Mouse (Mus musculus) spleen, adult 2 months (tissue): Measurements from ENCODE around the gene Zfp428. TPM values are rescaled to one million over a fixed set of nuclear protein-coding genes. Genes with fewer than 3 reads are reported as not detected.
"Not testable (repeated sequence)": the region's sequence is repeated elsewhere in the genome, so short reads cannot be mapped to it uniquely, and the experiment has no call there.

Source experiments
- DNase-seq, 2 experiments: peaks; one replicate each; pipeline versions ENCODE4 v3.0.0 to v3.0.0-alpha.2; 2012 to 2021; ENCODE audit warnings: low spot score in 2 of 2, low read depth in 1 of 2
- H3K27ac ChIP-seq: fragments of 200-500 bp; 2 replicates; pipeline ENCODE4 v1.5.1; 2012; ENCODE audit warnings: low read length, inconsistent platforms; ENCODE audit not compliant: insufficient read depth
- H3K27me3 ChIP-seq: fragments of 200-500 bp; 2 replicates; pipeline ENCODE4 v1.6.1; 2012; ENCODE audit warnings: mild to moderate bottlenecking, moderate library complexity, low read length, inconsistent platforms; ENCODE audit not compliant: control insufficient read depth, insufficient read depth
- H3K36me3 ChIP-seq: fragments of 200-500 bp; 2 replicates; pipeline ENCODE4 v1.6.1; 2012; ENCODE audit warnings: mild to moderate bottlenecking, low read length, inconsistent platforms; ENCODE audit not compliant: control insufficient read depth, insufficient read depth
- H3K4me1 ChIP-seq: fragments of 200-500 bp; 2 replicates; pipeline ENCODE4 v1.6.1; 2011; ENCODE audit warnings: inconsistent platforms; ENCODE audit not compliant: control insufficient read depth, insufficient read depth, insufficient read length
- H3K4me3 ChIP-seq: fragments of 200-500 bp; 2 replicates; pipeline ENCODE4 v1.5.1; 2011; ENCODE audit warnings: mild to moderate bottlenecking, inconsistent platforms; ENCODE audit not compliant: insufficient read depth, insufficient read length; ENCODE audit errors: extremely low read depth
- CTCF ChIP-seq: fragments of 200-500 bp; IDR thresholded peaks from 2 replicates; pipeline ENCODE4 v1.5.1; 2011; ENCODE audit warnings: mild to moderate bottlenecking, inconsistent platforms; ENCODE audit not compliant: insufficient read depth, insufficient read length, insufficient replicate concordance; ENCODE audit errors: extremely low read depth
- POLR2A ChIP-seq: fragments of 200-500 bp; IDR thresholded peaks from 2 replicates; pipeline ENCODE4 v1.6.1; 2011; ENCODE audit warnings: low read depth, low read length, inconsistent platforms
- WGBS: fragments of 180-500 bp; shearing (Covaris S2); methylation state at CpG from one replicate; pipeline ENCODE4 v1.1.7; 2018; 5-methylcytosine and 5-hydroxymethylcytosine counted together
- polyA plus RNA-seq: library from polyadenylated mRNA; depleted of rRNA; stranded (reverse); fragments of >200 nt; gene quantifications from 2 replicates; pipeline ENCODE4 v1.2.3, GENCODE M21; 2012

Zfp428 gene
- polyA plus RNA-seq, 1 experiment: 4.0 TPM

DNA sequence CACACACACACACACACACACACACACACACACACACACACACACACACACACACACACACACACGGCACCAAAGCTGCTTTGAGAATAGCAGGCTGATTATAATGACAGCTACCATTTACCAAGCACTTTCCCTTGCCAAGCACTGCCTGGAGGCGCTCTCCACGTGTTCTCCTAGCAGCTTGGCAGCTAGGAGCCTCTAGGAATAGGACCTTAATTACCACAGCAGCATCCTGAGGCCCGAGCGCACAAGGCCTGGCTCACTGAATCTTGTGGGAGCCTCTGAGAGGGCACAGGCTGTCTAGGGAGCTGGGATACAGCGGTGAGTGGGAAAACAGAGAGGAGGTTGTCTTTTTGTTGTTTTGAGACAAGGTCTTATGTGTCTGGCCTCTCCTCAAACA lies 10.8 kb downstream of the Zfp428 start:
- no peak overlapping the region for H3K27ac ChIP-seq
- no peaks in the 10 kb centered on the region for H3K27me3 ChIP-seq
- no peak overlapping the region for H3K4me3 ChIP-seq
- WGBS: 83% methylated on average over 6 of the region's 6 CpGs
- no peaks in the 10 kb centered on the region for H3K36me3 ChIP-seq
- DNase-seq: no peak
- TF ChIP-seq POLR2A: no peak
- no peak for TF ChIP-seq CTCF
- H3K4me1 ChIP-seq: no peaks in the 10 kb centered on the region

- TF ChIP-seq POLR2A: no peak
- no peak for TF ChIP-seq CTCF
- H3K36me3 ChIP-seq: no peaks in the 10 kb centered on the region
- WGBS: 70% methylated on average over 3 of the region's 3 CpGs
- no peaks in the 10 kb centered on the region for H3K4me1 ChIP-seq
- H3K27me3 ChIP-seq: no peaks in the 10 kb centered on the region
- no peak for DNase-seq
- H3K4me3 ChIP-seq: no peak overlapping the region
- H3K27ac ChIP-seq: no peak overlapping the region
Measured at GRCm38 (mm10) chr7:24519130-24519529, 12.3 kb downstream of the Zfp428 start.

DNA sequence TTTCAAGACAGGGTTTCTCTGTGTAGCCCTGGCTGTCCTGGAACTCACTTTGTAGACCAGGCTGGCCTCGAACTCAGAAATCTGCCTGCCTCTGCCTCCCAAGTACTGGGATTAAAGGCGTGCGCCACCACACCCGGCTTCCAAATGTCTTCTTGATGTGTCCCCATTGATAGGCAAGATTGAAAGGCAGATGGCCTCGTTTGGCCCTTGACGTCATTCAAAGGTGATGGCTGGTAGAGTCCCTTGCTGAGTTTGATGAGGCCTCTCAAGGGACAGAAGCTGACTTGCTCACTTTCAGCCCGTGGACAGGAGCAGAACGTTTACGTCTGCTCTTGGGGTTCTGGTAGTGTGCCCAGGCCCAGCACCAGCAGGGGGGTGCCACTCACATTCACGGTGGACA lies 13.2 kb downstream of the Zfp428 start:
- 88% methylated on average over 10 of the region's 10 CpGs for WGBS
- not testable (repeated sequence) for H3K27me3 ChIP-seq, H3K36me3 ChIP-seq, DNase-seq, H3K4me1 ChIP-seq, H3K27ac ChIP-seq, H3K4me3 ChIP-seq

- 69% methylated on average over 5 of the region's 5 CpGs for WGBS
- TF ChIP-seq POLR2A: no peak
- no peak for TF ChIP-seq CTCF
- Histone ChIP-seq H3K4me3 (no peak overlapping the region), H3K27ac (no peak overlapping the region), H3K36me3 (no peaks in the 10 kb centered on the region), H3K27me3 (no peaks in the 10 kb centered on the region), H3K4me1 (no peaks in the 10 kb centered on the region)
- no peak for DNase-seq
Measured at GRCm38 (mm10) chr7:24522805-24523204, 16.0 kb downstream of the Zfp428 start.

GRCm38 (mm10) chr7:24523723-24524122 lies 16.9 kb downstream of the Zfp428 start:
- 67% methylated on average over 6 of the region's 6 CpGs for WGBS
- DNase-seq: no peak
- Histone ChIP-seq H3K36me3 (no peaks in the 10 kb centered on the region), H3K4me1 (no peaks in the 10 kb centered on the region), H3K27me3 (no peaks in the 10 kb centered on the region), H3K27ac (no peak overlapping the region), H3K4me3 (no peak overlapping the region)
- TF ChIP-seq POLR2A: no peak

- Histone ChIP-seq H3K4me3 (no peak overlapping the region), H3K36me3 (no peaks in the 10 kb centered on the region), H3K27me3 (no peaks in the 10 kb centered on the region), H3K27ac (no peak overlapping the region), H3K4me1 (no peaks in the 10 kb centered on the region)
- WGBS: 76% methylated on average over 6 of the region's 6 CpGs
- DNase-seq: no peak
- TF ChIP-seq POLR2A: no peak
- no peak for TF ChIP-seq CTCF
Measured at GRCm38 (mm10) chr7:24524978-24525377, 18.2 kb downstream of the Zfp428 start.

- H3K27ac ChIP-seq: no peak overlapping the region
- no peaks in the 10 kb centered on the region for H3K4me1 ChIP-seq
- H3K4me3 ChIP-seq: no peak overlapping the region
- no peaks in the 10 kb centered on the region for H3K36me3 ChIP-seq
- H3K27me3 ChIP-seq: no peaks in the 10 kb centered on the region
- WGBS: 89% methylated on average over 12 of the region's 12 CpGs
- DNase-seq: no peak
- no peak for TF ChIP-seq POLR2A
- TF ChIP-seq CTCF: no peak
Measured at GRCm38 (mm10) chr7:24525686-24526420, 19.0 kb downstream of the Zfp428 start.
